Comparison of ENCODE assay signal across 12 mouse cellular contexts in genomic region chr2:124668431-124668830, GRCm38 (mm10).
"Had no signal": no experiment of that assay in that cellular context is flagged by ENCODE, and none has a peak within 500 bp of the region (broad histone marks: within the 10 kb centered on the region; RNA-seq: fewer than 3 reads in every experiment).

No protein-coding gene starts in this region.

- ATAC-seq: midbrain, embryonic 15.5 days had no signal

- DNase-seq: kidney, postnatal 36 days; liver, embryonic 13.5 days; lung, adult 2 months; lung, postnatal 14 days; lung, postnatal 4 days; retina, postnatal 1 day; right cerebral cortex, postnatal 14 days; right cerebral cortex, postnatal 4 days; thymus, adult 2 months; thymus, postnatal 14 days; thymus, postnatal 4 days had no signal
